Mouse (Mus musculus) C2C12 (cell line): ENCODE data around the gene Hist2h2be. TPM values are rescaled to one million over a fixed set of nuclear protein-coding genes. Genes with fewer than 3 reads are reported as not detected.
A peak's percentile ranks its signal among the peaks of the same experiment; 100 is the strongest.

ENCODE experiments used
- H3K27me3 ChIP-seq: one replicate; pipeline ENCODE4 v1.6.1; 2011; ENCODE audit not compliant: control insufficient read depth, insufficient read depth, insufficient read length
- H3K36me3 ChIP-seq: one replicate; pipeline ENCODE4 v1.6.1; 2011; ENCODE audit not compliant: control insufficient read depth, insufficient read depth
- H3K4me3 ChIP-seq: one replicate; pipeline ENCODE4 v1.5.1; 2011; ENCODE audit warnings: mild to moderate bottlenecking, control low read depth; ENCODE audit not compliant: poor library complexity, insufficient read depth, severe bottlenecking
- H3K79me2 ChIP-seq: one replicate; pipeline ENCODE4 v1.6.1; 2011; ENCODE audit not compliant: control insufficient read depth, insufficient read depth
- H3K79me3 ChIP-seq: one replicate; pipeline ENCODE4 v1.6.1; 2011; ENCODE audit warnings: low read depth, control low read depth
- H3ac ChIP-seq: one replicate; pipeline ENCODE3; 2011; ENCODE audit warnings: low read depth; ENCODE audit not compliant: control insufficient read depth, insufficient read length
- CEBPB ChIP-seq: IDR thresholded peaks from one replicate; pipeline ENCODE4 v1.6.1; 2011; ENCODE audit warnings: low read depth, mild to moderate bottlenecking, control low read depth, moderate library complexity
- CTCF ChIP-seq: IDR thresholded peaks from one replicate; pipeline ENCODE4 v1.5.1; 2011; ENCODE audit not compliant: control insufficient read depth, insufficient read depth, insufficient read length
- FOSL1 ChIP-seq: IDR thresholded peaks from one replicate; pipeline ENCODE4 v1.8.0; 2011; ENCODE audit warnings: mild to moderate bottlenecking, low read length; ENCODE audit not compliant: poor library complexity, insufficient read depth, severe bottlenecking
- MAX ChIP-seq: IDR thresholded peaks from one replicate; pipeline ENCODE4 v1.6.1; 2011; ENCODE audit warnings: mild to moderate bottlenecking, control low read depth
- MYOD1 ChIP-seq: IDR thresholded peaks from one replicate; pipeline ENCODE4 v1.6.1; 2011; ENCODE audit warnings: low read depth; ENCODE audit not compliant: control insufficient read depth, insufficient read length
- MYOG ChIP-seq: IDR thresholded peaks from one replicate; pipeline ENCODE4 v1.6.1; 2011; ENCODE audit not compliant: control insufficient read depth, insufficient read length; ENCODE audit errors: extremely low read depth
- USF1 ChIP-seq: IDR thresholded peaks from one replicate; pipeline ENCODE4 v1.6.1; 2011; ENCODE audit warnings: low read depth, mild to moderate bottlenecking, control low read depth, moderate library complexity
- polyA plus RNA-seq: library from polyadenylated mRNA; unstranded; fragments of >200 nt; fragmentation: generic; extraction: Trizol; gene quantifications from one replicate; pipeline ENCODE4 v1.2.1, GENCODE M21; 2012; ENCODE audit warnings: missing spikeins

Hist2h2be gene
- polyA plus RNA-seq, 1 experiment = 0.98 TPM

GRCm38 (mm10) chr3:96175251-96175650 is 45.7 kb upstream of the Hist2h2be start:
- Histone ChIP-seq H3K27me3 (no peaks in the 10 kb centered on the region), H3K79me3 (peaks cover 30% of the 10 kb centered on the region), H3ac (no peak overlapping the region), H3K4me3 (no peak overlapping the region), H3K79me2 (peaks cover 64% of the 10 kb centered on the region), H3K36me3 (peaks cover 52% of the 10 kb centered on the region)
- TF ChIP-seq FOSL1 (no peak), MYOD1 (no peak), USF1 (no peak), MAX (no peak), CEBPB (no peak), CTCF (no peak), MYOG (no peak)

- H3ac ChIP-seq = no peak overlapping the region
- no peaks in the 10 kb centered on the region for H3K27me3 ChIP-seq
- peaks cover 32% of the 10 kb centered on the region for H3K79me2 ChIP-seq
- peaks cover 17% of the 10 kb centered on the region for H3K79me3 ChIP-seq
- TF ChIP-seq MYOG (no peak), MAX (no peak)
- peaks cover 46% of the 10 kb centered on the region for H3K36me3 ChIP-seq
- no peak overlapping the region for H3K4me3 ChIP-seq
Measured at GRCm38 (mm10) chr3:96178427-96178826, 42.5 kb upstream of the Hist2h2be start.

DNA sequence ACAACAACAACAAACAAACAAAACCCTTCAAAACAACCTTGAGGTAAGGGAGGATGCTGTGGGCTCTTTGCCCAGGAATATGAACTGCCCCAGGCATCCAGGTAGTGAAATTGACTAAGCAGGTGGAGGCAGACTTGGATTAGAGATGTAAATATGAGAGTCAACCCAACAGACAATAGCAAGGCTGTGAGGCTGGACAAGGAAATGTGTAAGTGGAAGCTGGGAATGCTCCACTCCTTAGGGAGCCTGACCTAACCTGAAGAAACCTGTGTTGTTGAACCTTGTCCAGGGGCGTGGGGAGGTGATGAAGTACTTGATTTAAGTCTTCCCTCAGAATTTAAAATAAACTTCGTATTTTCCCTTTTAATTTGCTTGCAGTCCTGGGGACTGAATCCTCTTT is 42.0 kb upstream of the Hist2h2be start:
- Histone ChIP-seq H3K27me3 (no peaks in the 10 kb centered on the region), H3ac (no peak overlapping the region), H3K79me3 (peaks cover 16% of the 10 kb centered on the region), H3K79me2 (peaks cover 27% of the 10 kb centered on the region), H3K4me3 (no peak overlapping the region), H3K36me3 (peaks cover 41% of the 10 kb centered on the region)
- TF ChIP-seq MYOD1 (no peak), FOSL1 (no peak), MYOG (no peak), CEBPB (no peak), MAX (no peak), USF1 (no peak), CTCF (no peak)

DNA sequence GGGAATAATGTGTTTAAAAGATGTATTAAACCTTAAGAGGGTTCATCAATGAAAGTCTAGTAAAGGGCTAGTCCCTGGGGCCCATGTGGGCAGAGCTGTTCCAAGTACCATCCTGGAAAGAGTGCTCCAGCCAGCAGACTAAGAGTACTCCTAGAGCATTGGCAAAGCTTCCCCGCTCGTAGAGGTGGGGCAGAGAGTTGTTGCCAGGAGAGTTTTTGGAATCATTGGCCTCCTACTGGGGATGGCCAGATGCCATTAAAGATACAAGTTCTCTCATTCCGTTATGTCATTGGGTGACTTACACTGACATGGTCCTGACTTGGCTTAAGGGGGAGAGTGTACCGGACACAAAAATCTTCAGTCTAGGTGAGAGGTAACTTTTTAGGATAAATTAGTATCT is 41.4 kb upstream of the Hist2h2be start:
- Histone ChIP-seq H3K4me3 (no peak overlapping the region), H3ac (no peak overlapping the region), H3K27me3 (no peaks in the 10 kb centered on the region), H3K36me3 (peaks cover 38% of the 10 kb centered on the region), H3K79me2 (peaks cover 21% of the 10 kb centered on the region), H3K79me3 (peaks cover 12% of the 10 kb centered on the region)
- TF ChIP-seq MAX (no peak), FOSL1 (no peak), MYOG (no peak), MYOD1 (no peak)

DNA sequence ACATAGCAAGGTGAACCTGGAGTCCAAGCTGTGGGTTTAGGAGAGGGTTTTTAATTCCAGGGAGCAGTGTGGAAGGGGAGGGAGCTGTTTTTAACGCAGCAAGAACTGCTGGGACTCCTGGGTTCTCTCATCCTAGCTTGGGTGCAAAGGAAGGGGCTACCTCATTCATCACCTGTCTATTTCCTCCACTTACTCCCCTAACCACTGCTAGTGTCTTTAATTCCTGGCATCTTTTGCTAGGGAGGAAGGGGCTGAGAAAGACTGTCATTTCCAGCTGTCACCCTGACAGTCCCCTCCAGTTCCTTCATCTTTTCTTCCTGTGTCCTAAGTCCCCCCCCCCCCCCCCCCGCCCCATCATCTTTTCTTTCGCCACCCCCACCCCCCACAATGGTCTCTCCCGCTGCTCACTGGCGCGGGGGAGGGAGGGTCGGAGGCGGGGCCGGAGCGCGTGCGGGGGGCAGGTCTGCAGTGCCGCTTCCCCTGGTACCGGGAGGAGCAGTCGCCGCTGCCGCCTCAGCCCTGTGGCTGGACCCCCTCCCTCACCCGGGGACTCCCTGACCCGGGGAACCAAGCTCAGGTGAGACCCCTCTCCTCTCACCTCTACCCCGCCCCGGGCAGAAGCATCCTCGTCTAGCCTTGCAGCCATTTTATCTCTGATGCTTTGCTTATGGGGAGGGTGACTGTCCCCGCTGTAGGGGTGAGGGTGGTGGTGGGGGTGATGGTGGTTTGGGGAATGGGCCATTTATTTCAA is 40.0 kb upstream of the Hist2h2be start, which contains the start of gene Sv2a:
Gene Sv2a (plus strand): TSS at position 425 of the 751 bp plus-strand sequence.
- H3K27me3 ChIP-seq = no peaks in the 10 kb centered on the region
- H3K36me3 ChIP-seq = peaks cover 24% of the 10 kb centered on the region
- no peak for TF ChIP-seq MAX
- TF ChIP-seq CEBPB = no peak
- TF ChIP-seq MYOD1 = no peak
- no peak for TF ChIP-seq CTCF
- no peak for TF ChIP-seq MYOG
- no peak for TF ChIP-seq USF1
- no peak for TF ChIP-seq FOSL1
- peaks cover 7% of the 10 kb centered on the region for H3K79me2 ChIP-seq
- peak within 1 kb of the TSS; percentile 6 for H3K4me3 ChIP-seq
- H3ac ChIP-seq = peak within 1 kb of the TSS; percentile 8
- peaks cover 3% of the 10 kb centered on the region for H3K79me3 ChIP-seq
